Mouse (Mus musculus): ENCODE measurements around the gene Map2k5. TPM values are rescaled to one million over a fixed set of nuclear protein-coding genes. Genes with fewer than 3 reads are reported as not detected.
A peak's percentile ranks its signal among the peaks of the same experiment; 100 is the strongest.

The Map2k5 gene
- polyA plus RNA-seq, 1 experiment from 2014 or later = 33.6 TPM

- Histone ChIP-seq H3K4me3 (replicated peaks) (no peak overlapping the region), H3K27ac (no peak overlapping the region), H3K9me3 (replicated peaks) (no peaks in the 10 kb centered on the region), H3K4me1 (peaks cover 6% of the 10 kb centered on the region; the same call in 1 of the 2 replicates), H3K4me2 (no peak overlapping the region), H3K9ac (no peak overlapping the region), H3K36me3 (peaks cover 37% of the 10 kb centered on the region), H3K27me3 (no peaks in the 10 kb centered on the region)
- WGBS = 66% methylated on average over 6 of the region's 6 CpGs
- no peak for ATAC-seq (replicated peaks; ENCODE audit: low FRiP score)
Observed at GRCm38 (mm10) chr9:63338716-63339115, 39.0 kb downstream of the Map2k5 start.

- H3K27ac ChIP-seq = no peak overlapping the region
- H3K4me1 ChIP-seq = no peaks in the 10 kb centered on the region
- no peak overlapping the region for H3K4me3 ChIP-seq (replicated peaks)
- no peak overlapping the region for H3K4me2 ChIP-seq
- H3K36me3 ChIP-seq = peaks cover 49% of the 10 kb centered on the region
- WGBS = 86% methylated on average over 4 of the region's 4 CpGs
- ATAC-seq (replicated peaks; ENCODE audit: low FRiP score) = no peak
- H3K9ac ChIP-seq = no peak overlapping the region
- H3K9me3 ChIP-seq (replicated peaks) = no peaks in the 10 kb centered on the region
- H3K27me3 ChIP-seq = no peaks in the 10 kb centered on the region
Observed at GRCm38 (mm10) chr9:63335816-63336215, 41.9 kb downstream of the Map2k5 start.

- H3K4me2 ChIP-seq = no peak overlapping the region
- H3K27ac ChIP-seq = no peak overlapping the region
- ATAC-seq (replicated peaks; ENCODE audit: low FRiP score) = no peak
- H3K27me3 ChIP-seq = no peaks in the 10 kb centered on the region
- H3K4me3 ChIP-seq (replicated peaks) = no peak overlapping the region
- peaks cover 72% of the 10 kb centered on the region for H3K36me3 ChIP-seq
- H3K9ac ChIP-seq = no peak overlapping the region
- no peaks in the 10 kb centered on the region for H3K9me3 ChIP-seq (replicated peaks)
- H3K4me1 ChIP-seq = no peaks in the 10 kb centered on the region
- WGBS = 97% methylated on average over 2 of the region's 2 CpGs
Observed at GRCm38 (mm10) chr9:63333074-63333473, 44.6 kb downstream of the Map2k5 start.

- Histone ChIP-seq H3K4me2 (no peak overlapping the region), H3K27ac (no peak overlapping the region), H3K9me3 (replicated peaks) (no peaks in the 10 kb centered on the region), H3K36me3 (peaks cover 59% of the 10 kb centered on the region), H3K4me1 (no peaks in the 10 kb centered on the region), H3K9ac (no peak overlapping the region), H3K27me3 (no peaks in the 10 kb centered on the region), H3K4me3 (replicated peaks) (no peak overlapping the region)
- no peak for ATAC-seq (replicated peaks; ENCODE audit: low FRiP score)
- WGBS = 96% methylated on average over 6 of the region's 6 CpGs
Observed at GRCm38 (mm10) chr9:63331246-63331645, 46.5 kb downstream of the Map2k5 start.

GRCm38 (mm10) chr9:63328958-63329685, 48.6 kb downstream of the Map2k5 start:
- Histone ChIP-seq H3K9me3 (replicated peaks) (no peaks in the 10 kb centered on the region), H3K9ac (no peak overlapping the region), H3K4me2 (no peak overlapping the region), H3K36me3 (peaks cover 50% of the 10 kb centered on the region), H3K4me1 (no peaks in the 10 kb centered on the region), H3K27me3 (no peaks in the 10 kb centered on the region), H3K4me3 (replicated peaks) (no peak overlapping the region), H3K27ac (no peak overlapping the region)
- 88% methylated on average over 15 of the region's 15 CpGs for WGBS
- ATAC-seq (replicated peaks; ENCODE audit: low FRiP score) = no peak

- no peak overlapping the region for H3K27ac ChIP-seq
- no peaks in the 10 kb centered on the region for H3K27me3 ChIP-seq
- no peaks in the 10 kb centered on the region for H3K9me3 ChIP-seq (replicated peaks)
- H3K9ac ChIP-seq = no peak overlapping the region
- no peak overlapping the region for H3K4me2 ChIP-seq
- H3K36me3 ChIP-seq = peaks cover 9% of the 10 kb centered on the region
- ATAC-seq (replicated peaks; ENCODE audit: low FRiP score) = no peak
- 0 out of 2 replicates have a peak, but pooled peaks cover 3% of the 10 kb centered on the region for H3K4me1 ChIP-seq
- H3K4me3 ChIP-seq (replicated peaks) = no peak overlapping the region
Observed at GRCm38 (mm10) chr9:63315231-63315630, 62.5 kb downstream of the Map2k5 start.

GRCm38 (mm10) chr9:63314126-63314525, 63.6 kb downstream of the Map2k5 start:
- Histone ChIP-seq H3K9ac (no peak overlapping the region), H3K27me3 (no peaks in the 10 kb centered on the region), H3K36me3 (peaks cover under 1% of the 10 kb centered on the region; the same call in 1 of the 2 replicates), H3K4me2 (no peak overlapping the region), H3K27ac (no peak overlapping the region), H3K9me3 (replicated peaks) (no peaks in the 10 kb centered on the region), H3K4me1 (peaks cover 7% of the 10 kb centered on the region), H3K4me3 (replicated peaks) (no peak overlapping the region)
- WGBS = 69% methylated on average over 4 of the region's 4 CpGs
- ATAC-seq (replicated peaks; ENCODE audit: low FRiP score) = no peak

GRCm38 (mm10) chr9:63309956-63310355, 67.7 kb downstream of the Map2k5 start:
- Histone ChIP-seq H3K4me1 (peaks cover 29% of the 10 kb centered on the region), H3K9ac (no peak overlapping the region), H3K4me3 (replicated peaks) (no peak overlapping the region), H3K4me2 (no peak overlapping the region), H3K27ac (no peak overlapping the region), H3K36me3 (0 out of 2 replicates have a peak, but pooled peaks cover 3% of the 10 kb centered on the region), H3K9me3 (replicated peaks) (no peaks in the 10 kb centered on the region), H3K27me3 (no peaks in the 10 kb centered on the region)
- no peak for ATAC-seq (replicated peaks; ENCODE audit: low FRiP score)
- 85% methylated on average over 6 of the region's 6 CpGs for WGBS

- H3K27me3 ChIP-seq = no peaks in the 10 kb centered on the region
- 23% methylated on average over 5 of the region's 5 CpGs for WGBS
- no peaks in the 10 kb centered on the region for H3K9me3 ChIP-seq (replicated peaks)
- peaks cover 28% of the 10 kb centered on the region for H3K4me1 ChIP-seq
- no peak overlapping the region for H3K9ac ChIP-seq
- peak overlapping the region; percentile 18; the same call in 1 of the 2 replicates for H3K27ac ChIP-seq
- H3K4me3 ChIP-seq (replicated peaks) = no peak overlapping the region
- H3K36me3 ChIP-seq = 0 out of 2 replicates have a peak, but pooled peaks cover 3% of the 10 kb centered on the region
- no peak overlapping the region for H3K4me2 ChIP-seq
- no peak for ATAC-seq (replicated peaks; ENCODE audit: low FRiP score)
Observed at GRCm38 (mm10) chr9:63309008-63309407, 68.7 kb downstream of the Map2k5 start.

- Histone ChIP-seq H3K27me3 (no peaks in the 10 kb centered on the region), H3K4me2 (no peak overlapping the region), H3K27ac (peak overlapping the region; percentile 24; the same call in 1 of the 2 replicates), H3K9ac (no peak overlapping the region), H3K4me3 (replicated peaks) (no peak overlapping the region), H3K36me3 (0 out of 2 replicates have a peak, but pooled peaks cover 3% of the 10 kb centered on the region), H3K4me1 (peaks cover 28% of the 10 kb centered on the region), H3K9me3 (replicated peaks) (no peaks in the 10 kb centered on the region)
- 70% methylated on average over 4 of the region's 4 CpGs for WGBS
- no peak for ATAC-seq (replicated peaks; ENCODE audit: low FRiP score)
Observed at GRCm38 (mm10) chr9:63308441-63308840, 69.3 kb downstream of the Map2k5 start.

GRCm38 (mm10) chr9:63302511-63302910, 75.2 kb downstream of the Map2k5 start:
- H3K27me3 ChIP-seq = no peaks in the 10 kb centered on the region
- H3K4me1 ChIP-seq = peaks cover 9% of the 10 kb centered on the region; the same call in 1 of the 2 replicates
- H3K4me2 ChIP-seq = no peak overlapping the region
- ATAC-seq (replicated peaks; ENCODE audit: low FRiP score) = no peak
- no peak overlapping the region for H3K4me3 ChIP-seq (replicated peaks)
- H3K36me3 ChIP-seq = peaks cover 27% of the 10 kb centered on the region
- no peak overlapping the region for H3K27ac ChIP-seq
- WGBS = 92% methylated on average over 4 of the region's 4 CpGs
- H3K9ac ChIP-seq = no peak overlapping the region
- H3K9me3 ChIP-seq (replicated peaks) = no peaks in the 10 kb centered on the region

- 0 out of 2 replicates have a peak, but pooled peaks cover 3% of the 10 kb centered on the region for H3K27me3 ChIP-seq
Observed at GRCm38 (mm10) chr9:63298656-63299055, 79.0 kb downstream of the Map2k5 start.

More at GRCm38 (mm10) chr9:63298656-63299055, 79.0 kb downstream of the Map2k5 start:
- Histone ChIP-seq H3K27ac (no peak overlapping the region), H3K4me1 (peaks cover 28% of the 10 kb centered on the region), H3K4me2 (no peak overlapping the region), H3K36me3 (peaks cover 27% of the 10 kb centered on the region), H3K9me3 (replicated peaks) (no peaks in the 10 kb centered on the region), H3K4me3 (replicated peaks) (no peak overlapping the region), H3K9ac (no peak overlapping the region)
- ATAC-seq (replicated peaks; ENCODE audit: low FRiP score) = no peak
- WGBS = 88% methylated on average over 3 of the region's 3 CpGs

Measured in kidney, embryonic 15.5 days (tissue).